Mouse (Mus musculus): ENCODE data around the gene Zmym5.
A peak's percentile ranks its signal among the peaks of the same experiment; 100 is the strongest.
"Not testable (repeated sequence)": the region's sequence is repeated elsewhere in the genome, so short reads cannot be mapped to it uniquely, and the experiment has no call there.

Zmym5 gene

DNA sequence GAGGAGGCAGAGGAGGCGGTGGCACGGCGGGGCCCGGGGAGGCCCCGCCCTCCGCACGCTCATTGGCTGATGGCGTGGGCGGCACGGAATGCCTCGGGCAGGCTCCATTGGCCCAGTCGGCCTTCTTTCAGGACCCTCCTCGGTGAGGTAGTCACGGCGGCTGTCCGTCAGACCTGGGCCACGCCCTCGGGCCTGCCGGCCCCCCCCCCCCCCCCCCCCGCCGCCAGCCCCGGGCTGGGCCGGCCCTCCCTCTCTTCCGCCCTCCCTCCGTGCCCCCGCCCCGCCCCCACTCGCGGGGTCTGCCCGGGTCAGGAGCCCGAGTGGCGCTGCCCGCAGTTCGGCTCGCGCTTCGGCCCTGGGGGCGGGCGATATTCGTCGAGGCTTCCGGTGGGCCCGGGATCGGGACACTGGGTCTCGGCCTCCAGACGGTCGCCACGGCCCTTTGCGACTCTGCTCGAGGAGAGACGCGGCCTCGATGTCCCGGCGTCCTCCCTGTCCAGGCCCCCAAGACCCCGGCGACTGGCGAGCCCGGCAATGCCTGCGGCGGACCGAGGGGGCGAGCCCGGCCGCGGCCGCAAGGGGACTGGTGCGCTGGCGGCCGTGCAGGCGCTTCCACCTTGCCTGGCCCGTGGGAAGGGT is at the start of gene Zmym5:
Gene Zmym5, minus strand, starts transcription at position 16 of the 639 bp plus-strand sequence.
- DNase-seq (ENCODE audit: low spot score in 2 of 2): peak; percentile 81 to 86

DNA sequence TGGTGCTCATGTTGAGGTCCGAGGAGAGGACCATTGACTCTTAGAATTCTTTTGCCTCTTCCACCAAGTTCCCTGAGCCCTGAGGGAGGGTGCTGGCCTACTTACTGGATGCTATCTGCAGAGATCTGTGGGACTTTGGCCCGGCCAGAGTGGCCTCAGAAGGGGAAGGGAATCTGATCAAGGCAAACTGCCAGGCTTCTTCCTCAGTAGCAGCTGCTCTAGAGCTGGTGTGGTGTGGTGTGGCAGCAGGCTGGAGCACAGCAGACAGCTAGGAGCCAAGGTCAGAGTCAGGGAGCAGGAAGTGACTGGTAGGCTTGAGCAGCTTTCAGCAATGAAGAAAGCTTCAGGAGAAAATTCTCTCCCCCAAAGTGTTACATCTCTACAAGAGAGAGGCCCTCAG is 38.2 kb upstream of the Zmym5 start:
- no peak for DNase-seq (ENCODE audit: low spot score in 2 of 2)

DNA sequence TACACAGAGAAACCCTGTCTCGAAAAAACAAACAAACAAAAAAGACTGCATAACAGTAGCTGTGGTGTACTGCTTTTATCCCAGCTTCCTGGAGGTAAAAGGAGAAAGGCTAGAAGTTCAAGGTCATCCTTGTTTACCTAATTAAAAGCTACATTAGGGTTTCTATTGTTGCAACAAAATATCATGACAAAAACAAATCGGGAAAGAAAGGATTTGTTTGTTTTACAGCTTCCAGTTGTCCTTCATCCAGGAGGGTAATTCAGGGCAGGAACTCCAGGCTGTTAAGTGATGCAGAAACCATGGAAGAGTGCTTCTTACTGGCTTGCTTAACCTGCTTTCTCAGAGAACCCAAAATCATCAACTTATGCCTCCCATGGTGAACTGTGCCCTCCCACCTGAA is 36.8 kb upstream of the Zmym5 start:
- no peak for DNase-seq (ENCODE audit: low spot score in 2 of 2)

DNA sequence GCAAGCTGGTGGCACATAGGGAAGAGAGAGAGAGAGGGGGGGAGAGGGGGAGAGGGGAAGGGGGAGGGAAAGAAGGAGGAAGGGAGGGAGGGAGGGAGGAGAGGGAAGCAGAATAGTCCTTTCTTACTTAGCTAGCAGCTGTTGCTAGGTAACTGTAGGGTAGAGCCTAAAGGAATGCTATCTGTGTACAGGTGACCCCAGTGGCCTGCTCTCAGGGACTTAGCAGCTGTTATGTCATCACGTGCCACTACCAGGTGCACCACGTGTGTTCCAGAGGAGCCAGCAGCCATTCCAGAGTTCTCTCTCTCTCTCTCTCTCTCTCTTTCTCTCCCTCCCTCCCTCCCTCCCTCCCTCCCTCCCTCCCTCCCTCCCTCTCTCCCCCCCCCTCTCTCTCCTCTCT is 33.0 kb upstream of the Zmym5 start:
- DNase-seq (ENCODE audit: low spot score in 2 of 2): no peak

DNA sequence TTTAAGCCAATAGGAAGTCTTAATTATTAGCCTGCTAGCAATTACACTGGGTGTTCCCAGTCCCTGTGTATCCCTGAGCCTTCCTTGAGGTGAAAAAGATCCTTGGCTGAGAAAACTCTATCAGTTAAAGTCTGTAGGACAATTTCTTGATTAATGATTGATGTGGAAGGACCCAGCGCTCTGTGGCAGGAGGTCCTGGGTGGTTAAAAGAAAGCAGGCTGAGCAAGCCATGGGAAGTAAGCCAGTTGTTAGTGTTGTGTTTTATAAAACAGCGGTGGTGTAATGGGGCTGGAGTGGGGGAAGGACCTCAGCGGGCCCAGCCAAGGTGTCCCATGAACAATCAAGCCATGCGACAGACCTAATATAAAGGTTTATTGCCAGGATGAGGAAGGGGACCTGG is 32.5 kb upstream of the Zmym5 start:
- no peak for DNase-seq (ENCODE audit: low spot score in 2 of 2)

DNA sequence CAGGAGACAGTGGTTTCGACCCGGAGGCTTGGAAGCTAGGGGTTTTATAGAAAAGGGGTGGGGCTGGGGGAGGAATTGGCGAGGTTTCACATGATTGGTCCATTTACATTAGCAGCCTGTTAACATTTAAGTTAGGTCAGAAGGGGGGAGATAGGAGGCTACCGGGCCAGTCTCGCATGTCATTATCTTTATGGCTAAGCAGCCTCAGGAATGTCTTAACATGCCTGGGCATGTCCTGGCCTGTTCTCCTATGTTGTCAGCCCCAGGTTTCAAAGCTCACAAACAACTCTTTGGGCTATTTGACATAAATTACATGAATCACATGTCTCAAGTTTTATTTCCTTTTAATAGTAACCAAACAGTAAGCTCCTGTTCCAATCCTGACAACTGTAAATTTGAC is 23.1 kb upstream of the Zmym5 start:
- DNase-seq (ENCODE audit: low spot score in 2 of 2): not testable (repeated sequence)

DNA sequence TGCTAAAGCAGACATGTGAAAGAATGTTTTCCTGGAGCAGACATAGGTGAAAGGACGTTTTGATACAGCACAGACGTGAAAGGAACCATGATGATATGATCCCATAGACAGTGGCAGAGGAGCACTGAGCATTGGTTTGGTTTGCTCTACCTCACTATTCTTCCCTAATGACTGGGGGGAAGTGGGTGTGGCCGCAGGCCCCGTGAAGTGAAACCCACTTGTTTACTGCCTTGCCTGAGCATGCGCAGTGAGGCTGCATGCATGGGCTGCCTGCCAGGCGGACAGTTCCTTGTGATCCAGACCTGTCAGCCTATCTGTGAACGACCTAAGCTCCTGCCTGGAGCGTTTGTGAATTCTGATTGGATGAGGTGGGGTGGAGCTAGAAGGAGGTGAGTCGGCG is 21.7 kb upstream of the Zmym5 start:
- DNase-seq (ENCODE audit: low spot score in 2 of 2): not testable (repeated sequence)

DNA sequence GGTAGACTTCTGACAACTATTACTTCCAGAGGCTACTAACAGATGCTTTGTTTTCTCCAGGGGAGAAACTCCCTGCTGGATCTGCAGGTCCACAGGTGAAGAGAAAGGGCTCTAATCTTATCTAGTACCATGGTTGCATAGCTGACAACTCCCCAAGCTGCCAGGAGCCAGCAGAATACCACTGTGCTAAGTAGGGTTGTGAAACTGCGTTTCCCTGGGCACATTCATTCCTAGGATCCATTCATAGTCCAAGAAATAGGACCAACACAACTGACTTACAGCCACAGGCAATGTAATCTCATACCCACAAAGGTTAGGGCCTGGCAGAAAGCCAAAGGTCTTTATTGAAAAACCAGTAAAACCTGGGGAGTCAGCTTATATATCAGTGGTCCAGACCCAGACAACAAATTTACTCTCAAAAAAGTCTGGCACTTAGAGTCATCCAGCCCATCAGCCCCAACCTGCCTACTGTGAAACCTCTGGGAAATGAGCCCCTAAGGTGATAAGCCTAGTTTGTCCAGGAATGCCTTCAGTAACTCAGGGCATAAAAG is 21.1 kb upstream of the Zmym5 start:
- DNase-seq (ENCODE audit: low spot score in 2 of 2): no peak

DNA sequence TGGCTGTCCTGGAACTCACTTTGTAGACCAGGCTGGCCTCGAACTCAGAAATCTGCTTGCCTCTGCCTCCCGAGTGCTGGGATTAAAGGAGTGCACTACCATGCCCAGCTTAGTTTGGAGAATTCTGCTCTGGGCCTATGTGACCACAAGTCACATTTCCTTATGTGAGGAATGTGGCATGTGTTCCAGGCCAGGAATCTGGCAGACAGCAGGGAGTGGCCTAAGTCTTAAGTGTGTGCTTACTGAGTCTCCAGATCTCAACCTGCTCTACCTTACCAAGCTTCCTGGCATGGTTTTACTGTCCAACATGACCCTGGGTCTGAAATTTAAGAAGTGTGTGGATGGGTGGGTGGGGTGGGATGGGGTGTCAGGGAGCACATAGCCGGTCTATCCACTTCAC is 20.6 kb upstream of the Zmym5 start:
- no peak for DNase-seq (ENCODE audit: low spot score in 2 of 2)

DNA sequence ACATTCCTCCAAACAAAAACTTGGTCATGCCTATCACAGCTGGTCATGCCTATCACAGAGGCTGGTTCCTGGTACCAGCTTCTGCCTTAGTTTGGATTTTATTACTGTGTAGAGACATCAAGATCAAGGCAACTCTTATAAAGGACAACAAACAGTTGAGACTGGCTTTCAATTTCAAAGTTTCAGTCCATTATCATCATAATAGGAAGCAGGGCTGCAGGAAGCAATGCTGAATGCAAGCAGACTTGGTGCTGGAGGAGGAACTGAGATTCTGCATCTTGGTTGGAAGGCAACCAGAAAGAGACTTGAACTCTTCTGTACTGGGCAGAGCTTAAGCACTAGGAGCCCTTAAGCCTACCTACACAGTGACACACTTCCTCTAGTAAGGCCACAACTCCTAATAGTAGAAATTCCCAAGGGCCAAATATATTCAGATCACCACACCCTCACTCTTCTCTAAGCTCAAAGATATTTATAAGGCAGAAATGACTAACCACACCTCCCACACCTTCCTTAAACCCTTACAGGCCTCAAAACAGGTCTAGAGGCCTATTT is 19.1 kb upstream of the Zmym5 start:
- DNase-seq (ENCODE audit: low spot score in 2 of 2): no peak

DNA sequence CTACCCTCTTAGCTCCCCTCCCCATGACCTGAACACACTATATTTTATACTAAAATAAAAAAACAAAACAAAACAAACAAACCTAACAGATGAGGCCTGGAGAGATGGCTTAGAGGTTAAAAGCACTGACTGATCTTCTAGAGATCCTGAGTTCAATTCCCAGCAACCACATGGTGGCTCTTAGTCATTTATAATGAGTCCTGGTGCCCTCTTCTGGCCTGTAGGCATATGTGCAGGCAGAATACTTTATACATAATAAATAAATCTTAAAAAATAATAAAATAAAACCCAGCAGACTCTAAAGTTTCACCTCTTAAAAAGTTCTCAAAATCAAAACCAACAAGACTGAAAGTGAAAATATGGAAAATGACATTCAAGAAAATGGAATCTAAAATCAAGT is 13.0 kb upstream of the Zmym5 start:
- no peak for DNase-seq (ENCODE audit: low spot score in 2 of 2)

DNA sequence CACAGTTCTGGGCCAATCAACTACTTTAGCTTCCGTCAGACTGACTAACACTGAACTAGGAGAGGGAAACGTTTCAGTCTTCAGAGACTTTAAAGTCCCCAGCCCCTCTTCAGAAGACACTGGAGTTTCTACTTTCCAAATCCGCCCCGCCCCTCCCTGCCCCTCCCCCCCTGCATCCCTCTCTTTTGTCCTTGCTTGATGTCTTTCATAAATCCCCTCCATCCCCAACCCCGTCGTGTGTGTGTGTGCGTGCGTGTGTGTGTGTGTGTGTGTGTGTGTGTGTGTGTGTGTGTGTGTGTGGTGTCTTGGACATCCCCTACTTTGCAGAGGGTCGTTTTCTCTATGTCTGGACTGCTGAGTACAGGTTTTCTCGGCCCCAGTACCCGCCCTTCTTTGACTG is 6.1 kb upstream of the Zmym5 start:
- DNase-seq (ENCODE audit: low spot score in 2 of 2): no peak

DNA sequence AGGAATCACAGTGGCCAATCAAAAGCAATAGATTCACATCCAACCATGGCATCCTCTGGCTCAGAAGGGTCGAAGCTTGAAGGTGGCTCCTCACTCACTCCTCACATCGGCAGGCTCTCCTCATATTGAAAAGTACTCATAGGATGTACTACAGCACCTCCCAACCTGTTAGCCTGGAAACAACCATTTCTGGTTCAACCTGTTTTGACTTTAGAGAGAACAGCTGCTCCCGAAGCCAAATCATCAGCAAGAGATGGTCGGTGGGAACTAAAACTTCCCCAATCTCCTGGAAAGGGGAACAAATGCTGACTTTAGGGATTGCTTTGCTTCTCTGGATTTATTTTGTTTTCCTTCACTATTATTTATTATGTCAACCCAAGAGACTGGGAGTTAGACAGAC is 5.6 kb upstream of the Zmym5 start:
- no peak for DNase-seq (ENCODE audit: low spot score in 2 of 2)

DNA sequence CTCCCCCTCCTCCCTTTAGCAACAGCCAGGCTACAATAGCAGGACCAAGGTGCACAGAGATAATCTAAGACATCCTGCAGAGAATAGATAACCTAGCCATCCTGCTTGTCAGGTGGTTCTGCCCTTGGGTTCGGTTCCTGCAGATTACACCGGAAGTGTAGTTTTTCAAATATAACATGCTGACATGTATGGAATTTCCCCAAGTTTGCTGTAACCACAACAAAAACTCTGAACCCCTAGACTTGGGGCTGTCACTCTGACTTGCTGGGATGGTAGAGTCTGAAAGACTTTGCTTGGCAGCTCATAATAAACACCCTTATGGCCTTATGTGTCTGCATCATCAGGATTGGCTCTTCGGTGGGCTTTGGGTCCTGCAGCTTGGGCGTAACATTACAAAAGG is 5.0 kb upstream of the Zmym5 start:
- no peak for DNase-seq (ENCODE audit: low spot score in 2 of 2)

DNA sequence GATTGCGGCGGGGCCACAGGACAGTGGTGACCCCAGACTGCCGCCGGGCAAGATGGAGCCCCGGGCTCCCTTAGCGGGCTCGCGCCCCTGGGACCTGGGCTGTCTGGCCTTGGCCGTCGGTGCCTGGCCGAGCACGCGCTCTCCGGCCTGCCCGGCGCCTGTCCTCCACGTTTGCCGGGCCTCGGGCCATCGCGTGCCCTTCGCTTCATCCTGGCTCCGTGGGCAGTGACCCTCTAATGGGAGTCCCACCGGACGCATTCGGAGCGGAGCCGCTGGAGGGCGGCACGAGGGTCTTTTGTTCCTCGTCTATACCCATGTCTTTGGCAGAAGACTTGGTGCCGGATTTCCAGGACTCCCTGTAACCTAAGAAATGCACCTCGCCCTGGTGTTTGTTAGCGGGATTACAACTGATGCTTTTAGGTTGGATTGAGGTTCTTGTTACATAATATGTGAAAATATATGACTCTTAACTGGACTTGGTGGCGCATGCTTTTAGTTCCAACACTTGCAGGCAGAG is 1.1 kb upstream of the Zmym5 start:
- peak; percentile 79 to 83 for DNase-seq (ENCODE audit: low spot score in 2 of 2)

DNA sequence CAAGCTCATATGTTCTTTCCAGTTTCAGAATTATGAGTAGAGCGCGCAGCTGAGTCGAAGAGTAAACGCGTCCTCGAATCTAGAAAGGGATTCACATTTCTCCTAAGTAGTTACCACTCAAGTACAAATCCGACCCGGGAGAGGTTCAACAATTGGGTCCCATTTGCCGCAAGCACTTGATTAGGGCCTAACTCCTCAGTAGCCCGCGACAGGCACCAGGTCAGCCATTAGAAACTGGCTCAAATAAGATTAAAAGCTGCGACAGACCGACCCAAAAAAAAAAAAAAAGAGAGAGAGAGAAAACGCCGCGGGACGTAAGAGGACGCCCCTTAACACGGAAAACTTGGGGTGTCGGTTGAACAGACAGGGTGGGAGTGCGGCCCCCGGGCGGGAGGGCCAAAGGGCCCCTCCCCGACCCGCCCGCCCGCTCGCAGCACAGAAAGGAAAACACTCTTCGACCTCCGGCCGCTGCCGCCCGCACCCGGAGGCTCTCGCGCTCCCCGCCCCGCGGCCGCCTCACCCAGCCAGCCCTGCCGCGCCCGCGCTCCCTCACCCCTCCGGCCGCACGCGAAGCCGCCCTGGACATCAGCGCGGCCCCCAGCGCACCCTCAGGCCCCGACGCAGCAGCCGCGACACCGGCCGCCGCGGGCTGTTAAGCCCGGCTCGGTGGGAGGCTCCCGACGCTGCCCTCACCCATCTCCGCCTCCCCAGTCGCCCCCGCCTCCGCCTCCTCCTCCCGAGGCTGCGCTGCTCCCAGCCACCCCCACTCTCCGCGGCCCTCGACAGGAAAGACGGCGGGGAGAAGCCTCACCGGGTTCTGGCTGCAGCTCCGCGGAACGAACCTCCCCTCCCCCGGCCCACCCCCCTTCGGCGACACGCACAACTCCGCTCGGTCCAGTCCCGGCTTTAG is 480 bp downstream of the Zmym5 start:
- DNase-seq (ENCODE audit: low spot score in 2 of 2): peak; percentile 18 to 29

DNA sequence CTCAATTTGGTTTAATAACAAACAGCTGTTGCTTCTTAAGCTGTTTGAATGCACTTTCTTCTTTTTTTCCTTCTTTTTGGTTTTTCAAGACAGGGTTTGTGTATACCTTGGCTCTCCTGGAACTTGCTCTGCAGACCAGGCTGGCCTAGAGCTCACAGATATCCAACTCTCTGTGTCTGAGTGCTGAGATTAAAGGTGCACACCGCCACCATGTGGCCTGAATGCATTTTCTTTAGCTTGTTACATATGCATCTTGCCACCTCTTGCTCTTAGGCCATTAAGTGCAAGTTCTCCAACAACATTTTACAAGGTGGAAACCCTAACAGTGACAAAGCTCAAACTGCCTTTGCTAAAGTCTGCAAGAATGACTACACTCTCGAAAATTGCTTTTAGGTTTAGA is 18.3 kb downstream of the Zmym5 start:
- DNase-seq (ENCODE audit: low spot score in 2 of 2): peak; percentile 39 to 68

DNA sequence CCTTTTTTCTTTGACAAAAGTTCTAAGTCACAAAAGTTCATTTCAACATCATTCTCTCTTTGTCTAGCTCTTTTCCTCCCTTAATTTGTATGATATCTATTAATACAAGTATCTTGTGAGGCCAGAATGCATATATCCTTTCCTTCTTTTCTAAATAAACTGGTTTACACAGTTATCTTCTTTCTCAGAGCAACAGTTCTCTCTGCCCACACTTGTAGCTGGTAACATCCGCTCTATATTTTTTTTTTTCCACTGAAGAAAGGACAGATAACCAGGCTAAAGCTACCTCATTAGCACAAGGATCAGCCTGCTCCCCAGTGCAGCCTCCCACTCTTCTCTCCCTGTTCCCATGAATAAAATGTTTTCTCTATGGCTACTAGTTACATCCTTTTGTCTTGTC is 26.9 kb downstream of the Zmym5 start:
- no peak for DNase-seq (ENCODE audit: low spot score in 2 of 2)

DNA sequence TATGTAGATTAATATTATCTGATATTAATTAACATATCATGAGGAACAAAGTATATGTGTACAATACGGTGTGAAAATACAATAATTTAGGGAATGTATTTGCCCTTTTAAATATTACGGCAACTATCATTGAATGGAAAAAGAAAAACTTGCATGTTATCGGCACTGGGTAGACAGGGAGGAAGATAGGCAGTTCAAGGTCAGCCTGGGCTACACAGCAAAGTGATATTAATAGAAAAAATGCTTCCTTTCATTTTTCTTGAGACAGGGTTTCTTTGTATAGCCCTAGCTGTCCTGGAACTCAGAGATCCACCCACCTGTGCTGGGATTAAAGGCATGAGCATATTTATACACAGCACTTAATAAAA is 32.6 kb downstream of the Zmym5 start:
- DNase-seq (ENCODE audit: low spot score in 2 of 2): no peak

DNA sequence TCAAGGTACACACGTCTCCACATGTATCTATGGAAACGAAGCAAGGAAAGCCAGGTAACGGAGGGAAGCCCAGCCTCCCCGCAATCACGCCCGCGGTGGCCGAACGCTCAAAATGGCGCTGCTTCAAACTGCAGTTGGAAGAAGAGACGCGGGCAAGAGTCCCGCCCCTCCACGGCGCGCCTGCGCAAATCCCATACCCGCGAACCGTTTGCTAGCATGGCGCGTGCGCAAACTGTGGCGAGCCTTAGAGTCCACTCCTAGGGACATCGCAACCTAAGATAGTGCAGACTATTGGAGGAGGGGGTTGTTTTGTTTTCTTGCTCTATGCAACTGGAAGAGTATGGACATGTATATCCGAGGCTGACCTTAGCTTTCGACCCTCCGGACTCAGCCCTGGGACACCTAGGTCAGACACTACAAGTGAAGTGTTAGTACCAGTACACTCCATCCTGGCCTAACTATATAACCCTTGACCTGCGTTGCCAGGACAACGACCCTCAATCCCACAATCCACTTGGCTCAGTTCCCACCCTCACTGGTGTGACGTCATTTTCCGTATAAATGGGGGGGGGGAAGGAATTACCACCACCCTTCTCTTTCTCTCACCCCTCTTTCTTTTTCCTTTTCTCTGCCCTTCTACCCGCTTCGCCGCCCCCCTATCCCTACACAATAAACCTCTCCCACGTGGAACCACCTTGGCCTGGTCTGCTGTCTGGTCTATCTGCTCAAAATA is 33.1 kb downstream of the Zmym5 start, which contains the start of gene Pspc1:
Gene Pspc1, minus strand, starts transcription at position 117 of the 733 bp plus-strand sequence.
- DNase-seq (ENCODE audit: low spot score in 2 of 2): peak; percentile 98

DNA sequence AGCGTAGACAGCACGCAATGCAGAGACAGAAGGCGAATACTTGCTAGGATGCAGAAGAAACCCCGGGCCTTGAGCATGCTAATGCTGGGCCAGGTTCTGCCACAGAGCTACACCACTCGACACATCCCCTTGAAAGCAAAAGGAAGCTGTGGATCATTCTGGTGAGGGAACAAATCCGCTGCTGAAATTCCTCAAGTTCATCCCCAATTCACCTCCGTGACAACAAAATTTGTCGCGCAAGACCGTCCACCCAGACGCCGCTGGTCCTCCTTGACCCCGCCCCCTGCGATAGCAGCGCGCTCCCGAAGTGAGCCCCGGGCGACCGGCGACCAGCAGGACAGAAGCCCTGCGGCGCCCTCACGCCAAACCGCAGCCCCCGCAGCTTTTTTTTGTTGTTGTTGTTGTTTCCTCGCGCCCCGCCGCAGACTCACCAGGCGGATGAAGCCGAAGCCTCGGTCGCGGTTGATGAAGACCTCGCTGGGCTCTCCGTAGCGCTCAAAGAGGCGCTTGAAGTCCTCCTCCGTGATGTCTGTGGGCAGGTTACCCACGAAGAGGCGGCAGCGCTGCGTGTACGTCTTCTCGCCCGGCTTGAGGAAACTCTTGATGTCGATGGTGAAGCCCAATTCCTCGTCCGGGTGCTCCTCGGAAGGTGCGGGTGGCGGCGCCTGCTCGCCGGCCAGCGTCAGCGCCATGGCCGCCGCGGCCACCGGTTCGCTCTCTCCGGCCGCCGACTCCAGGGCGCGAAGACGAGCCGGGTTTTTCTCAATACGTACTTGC is 34.0 kb downstream of the Zmym5 start:
- peak; percentile 54 to 70 for DNase-seq (ENCODE audit: low spot score in 2 of 2)
